Mouse (Mus musculus): ENCODE results near the gene Gm27235. TPM values are rescaled to one million over a fixed set of nuclear protein-coding genes. Genes with fewer than 3 reads are reported as not detected.
"Not testable (repeated sequence)": the region's sequence is repeated elsewhere in the genome, so short reads cannot be mapped to it uniquely, and the experiment has no call there.

Gm27235 gene
- polyA plus RNA-seq (2014; fragmentation: Nextera tagmentation; extraction: Ambion mirVana) = not detected in 2 replicates

- WGBS = 95% methylated on average over 3 of the region's 3 CpGs
- Histone ChIP-seq H3K27ac (ENCODE audit: low read depth, low read length) (no peak within 1 kb of the TSS), H3K4me3 (ENCODE audit: low read depth, low read length) (no peak within 1 kb of the TSS)
Observed at GRCm38 (mm10) chr9:35790001-35790400, at the start of gene Gm27235, which contains the start of gene D730048I06Rik. Gene Gm27235, minus strand, starts transcription at chr9:35790101. Gene D730048I06Rik, minus strand, starts transcription at chr9:35790112.

GRCm38 (mm10) chr9:35817881-35818280 is 28.0 kb upstream of the Gm27235 start:
- H3K4me3 ChIP-seq (ENCODE audit: low read depth, low read length); H3K9me3 ChIP-seq (replicated peaks; ENCODE audit: control insufficient read depth, low read length); H3K9ac ChIP-seq (ENCODE audit: low read length); H3K27ac ChIP-seq (ENCODE audit: low read depth, low read length); H3K4me2 ChIP-seq (ENCODE audit: low read length); H3K36me3 ChIP-seq (ENCODE audit: control insufficient read depth, insufficient read depth, low read length); ATAC-seq; H3K27me3 ChIP-seq (replicated peaks; ENCODE audit: control insufficient read depth, insufficient read depth, low read length); H3K4me1 ChIP-seq (ENCODE audit: control insufficient read depth, insufficient read depth, low read length); DNase-seq (ENCODE audit: low spot score): not testable (repeated sequence)
- WGBS = 94% methylated on average over 15 of the region's 15 CpGs

More at GRCm38 (mm10) chr9:35790001-35790400, at the start of gene Gm27235, which contains the start of gene D730048I06Rik:
- DNase-seq (ENCODE audit: low spot score) (no peak), ATAC-seq (no peak)
- no peaks in the 10 kb centered on the region for H3K36me3 ChIP-seq (ENCODE audit: control insufficient read depth, insufficient read depth, low read length)
- no peak within 1 kb of the TSS for H3K9ac ChIP-seq (ENCODE audit: low read length)
- H3K27me3 ChIP-seq (replicated peaks; ENCODE audit: control insufficient read depth, insufficient read depth, low read length) = no peaks in the 10 kb centered on the region
- no peaks in the 10 kb centered on the region for H3K4me1 ChIP-seq (ENCODE audit: control insufficient read depth, insufficient read depth, low read length)
- H3K9me3 ChIP-seq (replicated peaks; ENCODE audit: control insufficient read depth, low read length) = 0 out of 2 replicates have a peak, but pooled peaks cover 5% of the 10 kb centered on the region
- no peak within 1 kb of the TSS for H3K4me2 ChIP-seq (ENCODE audit: low read length)

GRCm38 (mm10) chr9:35798146-35798545 is 8.2 kb upstream of the Gm27235 start:
- H3K27ac ChIP-seq (ENCODE audit: low read depth, low read length) = no peak overlapping the region
- H3K27me3 ChIP-seq (replicated peaks; ENCODE audit: control insufficient read depth, insufficient read depth, low read length) = no peaks in the 10 kb centered on the region
- no peak for DNase-seq (ENCODE audit: low spot score)
- ATAC-seq = no peak
- no peaks in the 10 kb centered on the region for H3K36me3 ChIP-seq (ENCODE audit: control insufficient read depth, insufficient read depth, low read length)
- no peak overlapping the region for H3K9ac ChIP-seq (ENCODE audit: low read length)
- no peak overlapping the region for H3K4me3 ChIP-seq (ENCODE audit: low read depth, low read length)
- no peak overlapping the region for H3K4me2 ChIP-seq (ENCODE audit: low read length)
- H3K9me3 ChIP-seq (replicated peaks; ENCODE audit: control insufficient read depth, low read length) = peaks cover 4% of the 10 kb centered on the region; the same call in 1 of the 2 replicates
- H3K4me1 ChIP-seq (ENCODE audit: control insufficient read depth, insufficient read depth, low read length) = no peaks in the 10 kb centered on the region

- H3K9me3 ChIP-seq (replicated peaks; ENCODE audit: control insufficient read depth, low read length) = no peaks in the 10 kb centered on the region
- ATAC-seq = no peak
Observed at GRCm38 (mm10) chr9:35778009-35778408, 11.9 kb downstream of the Gm27235 start, which contains the start of gene Gm17727. Gene Gm17727, minus strand, starts transcription at chr9:35778109.

GRCm38 (mm10) chr9:35756843-35757242 is 33.1 kb downstream of the Gm27235 start:
- Histone ChIP-seq H3K4me1 (ENCODE audit: control insufficient read depth, insufficient read depth, low read length) (no peaks in the 10 kb centered on the region), H3K9me3 (replicated peaks; ENCODE audit: control insufficient read depth, low read length) (no peaks in the 10 kb centered on the region; the same call in 1 of the 2 replicates), H3K4me3 (ENCODE audit: low read depth, low read length) (no peak overlapping the region), H3K27me3 (replicated peaks; ENCODE audit: control insufficient read depth, insufficient read depth, low read length) (no peaks in the 10 kb centered on the region), H3K9ac (ENCODE audit: low read length) (no peak overlapping the region), H3K4me2 (ENCODE audit: low read length) (no peak overlapping the region), H3K36me3 (ENCODE audit: control insufficient read depth, insufficient read depth, low read length) (no peaks in the 10 kb centered on the region), H3K27ac (ENCODE audit: low read depth, low read length) (no peak overlapping the region)
- ATAC-seq (no peak), DNase-seq (ENCODE audit: low spot score) (no peak)

More at GRCm38 (mm10) chr9:35778009-35778408, 11.9 kb downstream of the Gm27235 start, which contains the start of gene Gm17727:
- Histone ChIP-seq H3K27ac (ENCODE audit: low read depth, low read length) (no peak within 1 kb of the TSS), H3K4me1 (ENCODE audit: control insufficient read depth, insufficient read depth, low read length) (no peaks in the 10 kb centered on the region), H3K9ac (ENCODE audit: low read length) (no peak within 1 kb of the TSS), H3K27me3 (replicated peaks; ENCODE audit: control insufficient read depth, insufficient read depth, low read length) (no peaks in the 10 kb centered on the region), H3K36me3 (ENCODE audit: control insufficient read depth, insufficient read depth, low read length) (no peaks in the 10 kb centered on the region), H3K4me2 (ENCODE audit: low read length) (no peak within 1 kb of the TSS), H3K4me3 (ENCODE audit: low read depth, low read length) (no peak within 1 kb of the TSS)
- 67% methylated on average over 3 of the region's 3 CpGs for WGBS
- DNase-seq (ENCODE audit: low spot score) = no peak

GRCm38 (mm10) chr9:35740749-35741148 is 49.2 kb downstream of the Gm27235 start, which contains the start of gene Gm17677:
Gene Gm17677, plus strand, starts transcription at chr9:35741049.
- H3K4me1 ChIP-seq (ENCODE audit: control insufficient read depth, insufficient read depth, low read length) = no peaks in the 10 kb centered on the region
- H3K9me3 ChIP-seq (replicated peaks; ENCODE audit: control insufficient read depth, low read length) = peaks cover 2% of the 10 kb centered on the region; the same call in 1 of the 2 replicates
- H3K4me2 ChIP-seq (ENCODE audit: low read length) = no peak within 1 kb of the TSS
- H3K36me3 ChIP-seq (ENCODE audit: control insufficient read depth, insufficient read depth, low read length) = no peaks in the 10 kb centered on the region
- H3K27me3 ChIP-seq (replicated peaks; ENCODE audit: control insufficient read depth, insufficient read depth, low read length) = no peaks in the 10 kb centered on the region
- H3K4me3 ChIP-seq (ENCODE audit: low read depth, low read length) = no peak within 1 kb of the TSS
- H3K9ac ChIP-seq (ENCODE audit: low read length) = no peak within 1 kb of the TSS
- ATAC-seq (no peak), DNase-seq (ENCODE audit: low spot score) (no peak)
- no peak within 1 kb of the TSS for H3K27ac ChIP-seq (ENCODE audit: low read depth, low read length)

Other genes starting within 250 kb of the Gm27235 start
- gene Ddx25, start 231.6 kb downstream of the Gm27235 start, polyA plus RNA-seq (2014; fragmentation: Nextera tagmentation; extraction: Ambion mirVana) = 21.0 and 22.9 TPM in 2 replicates
- gene Pus3, start 231.5 kb downstream of the Gm27235 start, polyA plus RNA-seq (2014; fragmentation: Nextera tagmentation; extraction: Ambion mirVana) = 21.9 and 23.9 TPM in 2 replicates
- 0.51 and 0.77 TPM in 2 replicates for gene Pate2, start 219.8 kb downstream of the Gm27235 start, polyA plus RNA-seq (2014; fragmentation: Nextera tagmentation; extraction: Ambion mirVana)
- gene Hyls1, start 219.7 kb downstream of the Gm27235 start, polyA plus RNA-seq (2014; fragmentation: Nextera tagmentation; extraction: Ambion mirVana) = 26.1 and 29.2 TPM in 2 replicates
- not detected in 2 replicates for gene Pate4, start 178.2 kb downstream of the Gm27235 start, polyA plus RNA-seq (2014; fragmentation: Nextera tagmentation; extraction: Ambion mirVana)
- gene Pate3, start 141.9 kb downstream of the Gm27235 start, polyA plus RNA-seq (2014; fragmentation: Nextera tagmentation; extraction: Ambion mirVana) = not detected in 2 replicates
- gene Pate1, start 102.7 kb downstream of the Gm27235 start, polyA plus RNA-seq (2014; fragmentation: Nextera tagmentation; extraction: Ambion mirVana) = not detected in 2 replicates
- gene Gm17677, start 49.1 kb downstream of the Gm27235 start, polyA plus RNA-seq (2014; fragmentation: Nextera tagmentation; extraction: Ambion mirVana) = not detected in 2 replicates
- gene Gm17727, start 12.0 kb downstream of the Gm27235 start, polyA plus RNA-seq (2014; fragmentation: Nextera tagmentation; extraction: Ambion mirVana) = not detected in 2 replicates
- not detected in 2 replicates for gene D730048I06Rik, start within 50 bp of the Gm27235 start, polyA plus RNA-seq (2014; fragmentation: Nextera tagmentation; extraction: Ambion mirVana)
- gene 9230110F15Rik, start 54.0 kb upstream of the Gm27235 start, polyA plus RNA-seq (2014; fragmentation: Nextera tagmentation; extraction: Ambion mirVana) = not detected in 2 replicates
- gene 9230113P08Rik, start 118.3 kb upstream of the Gm27235 start, polyA plus RNA-seq (2014; fragmentation: Nextera tagmentation; extraction: Ambion mirVana) = not detected in 2 replicates

Measured in forebrain, embryonic 14.5 days (tissue).